Mouse (Mus musculus): Measurements from ENCODE around the gene Olfr1447.

Gene Olfr1447

DNA sequence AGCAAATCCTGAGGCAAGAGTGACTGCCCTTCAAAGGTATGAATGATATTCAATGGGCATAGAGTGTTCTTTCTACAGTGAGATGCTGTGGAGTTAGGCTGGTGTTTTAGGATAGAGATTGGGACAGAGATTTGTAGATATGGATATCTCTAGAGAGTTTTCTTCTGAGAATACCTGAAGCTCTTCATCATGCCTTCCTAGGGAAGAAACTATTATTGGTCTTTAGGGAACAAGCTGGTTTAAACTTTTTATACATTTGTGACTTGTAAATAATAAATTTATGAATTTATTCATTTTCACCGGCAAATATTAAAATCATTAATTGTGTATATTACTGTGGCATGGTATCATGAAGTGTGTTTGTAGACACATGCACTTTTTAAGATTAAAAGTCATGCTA is at the start of gene Olfr1447:
TSS of gene Olfr1447 (minus strand) at position 101 of the 400 bp plus-strand sequence.
- no peak for DNase-seq

DNA sequence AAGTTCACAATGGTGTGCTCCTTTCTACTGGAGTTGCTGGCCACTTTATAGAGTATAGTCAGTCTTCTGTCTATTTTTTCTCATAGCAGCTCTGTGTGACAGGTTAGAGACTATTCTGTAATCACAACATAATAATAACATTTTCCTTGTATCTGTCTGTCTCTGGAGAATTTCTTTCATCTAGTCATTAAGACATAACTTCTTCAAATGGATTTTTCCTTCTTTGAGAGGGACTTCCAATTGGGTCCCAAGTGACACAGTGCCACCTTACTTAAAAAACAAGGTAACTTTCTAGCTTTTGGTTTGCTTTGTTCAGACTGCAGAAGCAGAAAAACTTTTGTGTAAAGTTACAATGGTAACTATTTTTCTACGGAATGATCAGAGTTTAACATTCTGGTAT is 46.4 kb upstream of the Olfr1447 start, which contains the start of gene Olfr1450:
TSS of gene Olfr1450 (plus strand) at position 301 of the 400 bp plus-strand sequence.
- no peak for DNase-seq

DNA sequence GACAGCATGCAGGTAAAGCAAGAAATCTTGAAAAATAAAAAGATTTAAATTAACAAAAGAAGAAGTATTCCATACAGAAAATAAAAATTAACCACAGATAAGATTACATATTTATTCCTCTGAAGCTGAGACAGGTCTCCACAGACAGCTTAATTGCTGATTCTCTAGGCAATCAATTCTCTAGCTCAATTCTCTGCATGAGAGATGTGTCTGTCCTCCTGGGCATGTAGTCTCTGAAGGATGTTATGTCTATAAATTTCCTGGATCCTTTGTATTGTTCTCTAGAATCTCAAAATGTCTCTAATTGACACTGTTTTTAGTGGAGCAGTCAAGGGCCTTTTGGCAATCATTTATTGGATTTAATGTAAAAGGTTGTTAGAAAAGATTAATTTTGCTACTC is 27.0 kb upstream of the Olfr1447 start, which contains the start of gene Olfr1449:
TSS of gene Olfr1449 (plus strand) at position 301 of the 400 bp plus-strand sequence.
- DNase-seq: no peak

DNA sequence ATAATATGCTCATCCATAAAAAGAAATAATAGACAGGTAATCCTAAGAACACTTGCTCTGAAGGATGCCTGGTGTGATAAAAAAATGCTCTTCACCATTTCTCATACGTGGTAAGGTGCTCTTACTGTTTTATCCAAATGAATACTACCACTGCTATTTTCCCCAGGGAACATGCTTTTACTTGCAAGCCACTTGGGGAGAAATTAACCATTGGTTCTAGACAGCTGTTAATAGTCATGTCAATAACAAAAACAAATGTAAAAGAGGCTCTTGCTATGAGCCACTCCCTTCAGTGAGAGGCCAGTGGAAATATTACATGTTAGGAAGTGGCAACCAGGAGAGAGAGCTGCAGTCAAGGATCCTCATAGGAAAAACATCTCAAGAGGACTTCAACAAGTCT is 20.8 kb upstream of the Olfr1447 start, which contains the start of gene Olfr1448:
TSS of gene Olfr1448 (minus strand) at position 101 of the 400 bp plus-strand sequence.
- no peak for DNase-seq

DNA sequence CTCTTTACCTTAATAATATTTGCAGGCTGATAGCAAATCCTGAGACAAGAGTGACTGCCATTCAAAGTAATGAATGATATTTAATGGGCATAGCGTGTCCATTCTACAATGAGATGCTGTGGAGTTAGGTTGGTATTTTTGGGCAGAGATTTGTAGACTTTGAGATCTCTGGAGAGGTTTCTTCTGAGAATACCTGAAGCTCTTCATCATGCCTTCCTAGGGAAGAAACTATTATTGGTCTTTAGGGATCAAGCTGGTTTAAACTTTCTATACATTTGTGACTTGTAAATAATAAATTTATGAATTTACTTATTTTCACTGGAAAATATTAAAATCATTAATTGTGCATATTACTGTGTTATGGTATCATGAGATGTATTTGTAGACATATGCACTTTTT is 10.1 kb downstream of the Olfr1447 start, which contains the start of gene Olfr1446:
TSS of gene Olfr1446 (minus strand) at position 101 of the 400 bp plus-strand sequence.
- DNase-seq: no peak

DNA sequence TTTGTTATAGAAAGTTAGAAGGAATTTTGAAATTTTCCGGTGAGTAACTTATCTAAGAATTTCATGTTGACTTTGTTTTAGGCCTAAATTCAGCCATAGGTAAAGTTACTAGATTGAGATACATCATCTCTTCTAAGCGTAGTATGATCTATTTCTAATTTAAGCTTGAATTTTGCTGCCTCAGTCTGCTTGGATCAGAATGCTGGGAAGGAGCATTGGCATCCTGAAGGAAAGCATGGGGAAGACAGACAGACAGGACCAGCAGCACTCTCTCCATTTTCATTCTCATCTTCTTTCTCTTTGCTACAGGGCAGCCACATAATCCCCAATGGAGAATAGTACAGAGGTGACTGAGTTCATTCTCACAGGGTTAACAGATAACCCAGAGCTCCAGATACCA is 20.0 kb downstream of the Olfr1447 start, which contains the start of gene Olfr1445:
TSS of gene Olfr1445 (plus strand) at position 301 of the 400 bp plus-strand sequence.
- DNase-seq: no peak

DNA sequence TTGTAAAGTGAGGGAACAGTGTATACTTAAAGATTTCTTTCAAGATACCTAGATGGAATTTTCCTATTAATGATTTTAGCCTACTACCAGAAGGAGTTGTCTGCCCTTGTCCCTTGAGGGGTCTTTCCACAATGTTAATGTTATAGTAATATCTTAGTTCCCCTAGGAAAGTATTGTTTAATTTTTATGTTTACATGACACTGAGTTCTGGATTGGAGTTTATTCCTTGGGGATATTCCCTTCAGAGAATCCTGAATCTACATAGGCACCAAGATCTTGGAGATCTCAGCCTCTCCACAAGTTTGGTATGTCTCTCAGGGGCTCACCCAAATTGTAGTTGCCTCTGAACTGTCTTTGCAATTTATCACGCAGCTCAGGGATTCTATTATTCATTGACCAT is 46.6 kb downstream of the Olfr1447 start, which contains the start of gene Olfr1444:
TSS of gene Olfr1444 (plus strand) at position 301 of the 400 bp plus-strand sequence.
- no peak for DNase-seq
